Mouse (Mus musculus): ENCODE measurements around the gene Pcgf1.
A peak's percentile ranks its signal among the peaks of the same experiment; 100 is the strongest.

Gene Pcgf1

DNA sequence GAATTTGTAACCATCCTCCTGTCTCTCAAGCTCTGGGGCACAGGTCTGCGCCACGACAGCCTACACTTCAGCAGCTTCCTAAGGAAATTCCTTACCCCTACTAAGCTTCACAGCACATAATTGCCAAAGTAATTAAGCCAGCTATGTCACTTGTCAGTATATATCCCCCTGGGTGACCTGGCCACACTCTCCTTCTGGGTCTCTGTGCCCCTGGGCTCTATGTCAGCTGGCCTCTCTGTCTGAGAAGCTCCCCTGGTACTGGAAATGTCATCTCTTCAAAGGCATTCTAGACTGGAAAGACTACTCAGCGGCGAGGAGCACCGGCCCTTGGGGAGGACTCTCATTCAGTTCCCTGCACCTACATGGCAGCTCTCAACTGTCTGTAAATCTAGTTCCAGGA is 45.3 kb downstream of the Pcgf1 start:
- no peak for DNase-seq (ENCODE audit: low read depth, low spot score)

DNA sequence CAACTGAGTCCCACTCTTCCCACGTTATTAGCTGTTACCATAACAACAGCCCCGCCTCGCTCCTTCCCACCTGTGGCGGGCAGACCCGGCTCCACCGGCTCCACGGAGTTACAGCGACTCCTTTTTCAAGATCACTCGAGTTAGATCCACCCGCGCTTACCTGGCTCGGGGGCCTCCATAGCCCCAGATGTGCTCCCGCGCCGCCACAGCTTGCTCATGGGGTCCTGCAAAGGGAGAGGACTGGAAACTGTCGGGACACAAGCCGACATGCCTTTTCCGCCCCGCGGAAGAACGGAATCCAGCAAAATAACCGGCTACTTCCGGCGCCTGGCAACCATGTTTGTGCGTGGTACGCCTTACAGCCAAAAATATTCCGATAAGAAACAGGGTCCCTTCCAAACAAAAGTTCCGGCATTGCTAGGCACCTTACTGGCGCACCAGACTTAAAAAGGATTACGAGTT is 47.2 kb downstream of the Pcgf1 start:
- DNase-seq (ENCODE audit: low read depth, low spot score) = peak; percentile 87

DNA sequence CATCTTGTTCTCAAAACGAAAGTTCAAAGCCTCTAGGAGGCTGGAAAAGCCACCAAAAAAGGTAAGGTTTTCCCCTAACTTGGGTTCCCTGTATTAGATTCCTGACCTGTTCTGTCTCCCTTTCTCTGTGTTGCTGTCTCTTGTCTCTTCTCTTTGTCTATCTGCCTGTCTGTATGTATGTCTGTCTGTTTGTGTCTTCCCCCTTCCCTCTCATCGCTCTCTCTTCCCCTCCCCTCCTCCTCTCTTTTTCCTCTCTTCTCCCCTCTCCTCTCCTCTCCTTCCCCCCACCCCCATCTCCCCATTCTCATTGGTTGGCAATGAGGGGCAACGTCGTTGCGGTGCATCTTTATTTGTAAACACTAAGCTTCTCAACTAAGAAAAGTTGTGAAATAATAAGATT is 47.7 kb downstream of the Pcgf1 start, which contains the start of gene Ino80b:
Ino80b (minus strand) TSS at position 101 of the 400 bp plus-strand sequence.
- DNase-seq (ENCODE audit: low read depth, low spot score) = no peak

DNA sequence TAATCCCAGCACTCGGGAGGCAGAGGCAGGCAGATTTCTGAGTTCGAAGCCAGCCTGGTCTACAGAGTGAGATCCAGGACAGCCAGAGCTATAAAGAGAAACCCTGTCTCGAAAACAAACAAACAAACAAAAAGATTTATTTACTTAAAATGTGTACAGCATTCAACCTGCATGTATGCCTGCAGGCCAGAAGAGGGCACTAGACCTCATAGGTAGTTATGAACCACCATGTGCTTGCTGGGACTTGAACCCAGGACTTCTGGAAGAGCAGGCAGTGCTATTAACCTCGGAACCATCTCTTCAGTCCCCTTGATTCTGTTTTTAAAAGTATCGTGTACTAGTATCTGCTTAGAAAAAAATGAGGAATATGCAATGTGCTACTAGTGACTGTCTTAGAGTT is 49.8 kb downstream of the Pcgf1 start:
- DNase-seq (ENCODE audit: low read depth, low spot score) = no peak

Data from WW6 (cell line).